Mouse (Mus musculus) lung, embryonic 14.5 days (tissue): ENCODE measurements around the gene Gm10428. TPM values are rescaled to one million over a fixed set of nuclear protein-coding genes. Genes with fewer than 3 reads are reported as not detected.
"Not testable (repeated sequence)": the region's sequence is repeated elsewhere in the genome, so short reads cannot be mapped to it uniquely, and the experiment has no call there.

ENCODE experiments used
- ATAC-seq: fragments of 200-750 bp; cut with Nextera tagmentation; 2 replicates; pipeline ENCODE4 v1.8.0; 2017; ENCODE audit warnings: mild to moderate bottlenecking, moderate TSS enrichment, moderate library complexity; ENCODE audit not compliant: insufficient read depth
- DNase-seq: peaks from one replicate; pipeline ENCODE4 v3.0.0-alpha.2; 2015
- H3K27ac ChIP-seq: fragments of 300-500 bp; sonication (generic); 2 replicates; pipeline ENCODE4 v1.5.1; 2014; ENCODE audit warnings: low read depth, mild to moderate bottlenecking, moderate library complexity
- H3K27me3 ChIP-seq: fragments of 300-500 bp; sonication (generic); 2 replicates; pipeline ENCODE4 v1.6.1; 2014; ENCODE audit warnings: low read length, control low read depth; ENCODE audit not compliant: insufficient read depth
- H3K36me3 ChIP-seq: fragments of 300-500 bp; sonication (generic); 2 replicates; pipeline ENCODE4 v1.6.1; 2014; ENCODE audit warnings: control low read depth; ENCODE audit not compliant: insufficient read depth
- H3K4me1 ChIP-seq: fragments of 300-500 bp; sonication (generic); 2 replicates; pipeline ENCODE4 v1.6.1; 2014; ENCODE audit warnings: antibody characterized with exemption, control low read depth; ENCODE audit not compliant: insufficient read depth
- H3K4me2 ChIP-seq: fragments of 300-500 bp; sonication (generic); 2 replicates; pipeline ENCODE4 v1.6.1; 2014; ENCODE audit warnings: mild to moderate bottlenecking
- H3K4me3 ChIP-seq: fragments of 300-500 bp; sonication (generic); 2 replicates; pipeline ENCODE4 v1.5.1; 2014; ENCODE audit warnings: low read depth, low read length
- H3K9ac ChIP-seq: fragments of 300-500 bp; sonication (generic); 2 replicates; pipeline ENCODE4 v1.6.1; 2014
- H3K9me3 ChIP-seq: fragments of 300-500 bp; sonication (generic); 2 replicates; pipeline ENCODE4 v1.6.1; 2016; ENCODE audit warnings: low read depth, low read length, control low read depth
- CTCF ChIP-seq: IDR thresholded peaks from 2 replicates; pipeline ENCODE4 v1.5.1; 2016; ENCODE audit warnings: antibody characterized with exemption, low read depth
- WGBS: fragments of 180-500 bp; shearing (Covaris S2); extraction: QIAGEN DNeasy Blood & Tissue Kit; methylation state at CpG from one replicate; pipeline ENCODE4 v1.1.7; 2014; 5-methylcytosine and 5-hydroxymethylcytosine counted together
- polyA plus RNA-seq: library from polyadenylated mRNA; unstranded; fragments of >200 nt; fragmentation: Nextera tagmentation; extraction: Ambion mirVana; gene quantifications from 2 replicates; pipeline ENCODE4 v1.2.1, GENCODE M21; 2014

The Gm10428 gene
- polyA plus RNA-seq, 1 experiment from 2014 or later, result not detected

DNA sequence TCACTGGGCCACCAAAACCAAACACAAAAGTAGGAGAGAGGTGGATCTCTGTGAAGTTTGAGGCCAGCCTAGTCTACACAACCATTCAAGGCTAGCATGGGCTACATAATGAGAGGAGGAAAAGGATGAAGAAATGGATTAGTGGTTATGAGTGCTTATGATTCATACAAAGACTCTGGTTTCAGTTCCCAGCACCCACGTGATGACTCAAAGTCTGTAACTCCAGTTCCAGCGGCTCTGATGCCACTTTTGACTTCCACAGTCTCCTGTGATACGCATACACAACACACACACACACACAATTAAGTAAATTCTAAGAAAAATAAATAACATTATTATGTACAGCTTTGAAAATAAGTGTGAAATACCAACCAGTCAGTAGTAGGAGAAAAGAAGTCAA, 20.2 kb upstream of the Gm10428 start:
- DNase-seq, result no peak
- H3K4me1 ChIP-seq, result no peaks in the 10 kb centered on the region
- no peaks in the 10 kb centered on the region for H3K9me3 ChIP-seq
- H3K27ac ChIP-seq, result no peak overlapping the region
- no peak for ATAC-seq
- H3K27me3 ChIP-seq, result no peaks in the 10 kb centered on the region
- H3K9ac ChIP-seq, result no peak overlapping the region
- 72% methylated on average over 3 of the region's 3 CpGs for WGBS
- no peak overlapping the region for H3K4me2 ChIP-seq
- no peak overlapping the region for H3K4me3 ChIP-seq
- TF ChIP-seq CTCF, result no peak
- H3K36me3 ChIP-seq, result no peaks in the 10 kb centered on the region

DNA sequence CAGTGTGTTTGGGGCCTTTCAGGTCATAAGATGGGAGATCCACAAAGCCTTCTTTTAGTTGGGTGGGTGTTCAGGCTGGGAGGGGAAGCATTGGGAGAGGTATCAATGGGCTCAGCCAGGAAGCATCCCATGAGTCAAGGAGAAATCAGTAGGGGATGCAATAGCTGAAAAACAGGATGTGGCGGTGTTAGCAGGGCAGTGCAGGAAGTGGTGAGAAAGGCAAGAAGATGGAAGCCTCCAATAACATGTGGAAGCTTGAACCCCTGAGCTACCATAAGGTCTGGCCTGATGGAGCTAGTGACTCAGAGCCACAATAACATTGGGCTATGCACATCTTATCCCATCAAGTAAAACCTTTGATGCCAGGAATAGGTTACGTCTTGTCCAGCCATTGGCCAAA, 11.7 kb upstream of the Gm10428 start:
- no peak for TF ChIP-seq CTCF
- Histone ChIP-seq H3K9ac (no peak overlapping the region), H3K36me3 (no peaks in the 10 kb centered on the region), H3K27me3 (peaks cover 11% of the 10 kb centered on the region), H3K4me3 (no peak overlapping the region), H3K4me2 (no peak overlapping the region), H3K9me3 (no peaks in the 10 kb centered on the region), H3K27ac (no peak overlapping the region), H3K4me1 (no peaks in the 10 kb centered on the region)
- DNase-seq (no peak), ATAC-seq (no peak)
- 94% methylated on average over 2 of the region's 2 CpGs for WGBS

DNA sequence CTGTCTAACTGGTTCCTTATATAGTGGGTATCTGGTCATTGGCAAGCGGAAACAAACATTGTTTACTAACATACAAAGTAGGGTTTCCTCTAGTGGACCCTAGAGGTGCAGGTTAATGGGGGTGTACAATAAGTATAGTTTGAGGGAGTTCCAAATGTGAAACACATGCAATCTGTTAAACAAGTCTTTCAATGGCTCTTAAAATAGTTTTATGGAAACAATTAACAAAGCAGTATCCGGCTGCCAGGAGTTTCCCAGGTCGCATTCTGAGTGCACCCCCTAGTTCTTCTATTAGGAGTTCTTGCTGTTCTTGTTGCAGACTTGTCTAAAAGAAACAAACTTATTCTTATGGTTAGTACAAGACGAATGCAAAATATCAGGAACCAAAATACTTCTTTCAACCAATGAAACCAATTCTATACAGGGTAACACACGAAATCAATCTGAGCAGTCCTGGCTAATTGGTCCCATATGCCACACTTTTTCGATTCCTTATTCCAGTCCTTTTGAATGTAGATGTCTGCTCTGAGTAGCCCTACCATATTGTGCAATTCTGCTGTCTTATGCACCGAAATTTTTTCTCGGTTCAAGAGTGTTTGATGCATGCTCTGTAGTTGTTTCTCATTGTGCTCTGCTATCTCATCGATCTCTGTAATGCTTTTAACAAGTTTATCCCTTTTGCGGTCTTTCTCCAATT, 10.5 kb upstream of the Gm10428 start:
- WGBS, result 67% methylated on average over 10 of the region's 10 CpGs
- TF ChIP-seq CTCF, result no peak
- Histone ChIP-seq H3K4me2 (no peak overlapping the region), H3K4me1 (no peaks in the 10 kb centered on the region), H3K9ac (no peak overlapping the region), H3K4me3 (no peak overlapping the region), H3K36me3 (no peaks in the 10 kb centered on the region), H3K9me3 (no peaks in the 10 kb centered on the region), H3K27ac (no peak overlapping the region), H3K27me3 (peaks cover 18% of the 10 kb centered on the region)
- DNase-seq (no peak), ATAC-seq (no peak)

DNA sequence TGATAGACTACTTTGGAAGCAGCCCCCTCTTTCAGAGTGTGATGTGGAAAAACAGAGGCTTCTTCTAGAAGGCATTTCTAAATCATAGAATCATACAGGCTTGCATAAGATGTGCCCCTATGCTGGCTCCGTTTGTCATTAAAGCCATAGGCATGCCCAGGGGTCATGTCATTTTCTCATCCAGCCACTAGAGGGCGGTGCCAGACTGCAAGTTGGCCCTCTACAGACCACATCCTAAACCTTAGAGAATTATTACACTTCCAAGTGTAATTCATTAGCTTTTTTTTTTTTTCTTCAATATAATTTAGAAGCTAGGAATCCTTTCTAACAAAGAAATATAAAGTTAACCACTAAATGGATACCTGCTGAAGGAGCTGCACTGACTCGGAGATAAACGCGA, 8.8 kb upstream of the Gm10428 start:
- Histone ChIP-seq H3K27me3 (peaks cover 26% of the 10 kb centered on the region), H3K27ac (no peak overlapping the region), H3K9me3 (no peaks in the 10 kb centered on the region), H3K4me2 (no peak overlapping the region), H3K36me3 (no peaks in the 10 kb centered on the region), H3K4me1 (no peaks in the 10 kb centered on the region), H3K9ac (no peak overlapping the region), H3K4me3 (no peak overlapping the region)
- ATAC-seq (0 out of 2 replicates have a peak, but pooled peaks have one; percentile 41), DNase-seq (peak; percentile 91)
- WGBS, result 45% methylated on average over 5 of the region's 5 CpGs
- peak; percentile 93 for TF ChIP-seq CTCF

DNA sequence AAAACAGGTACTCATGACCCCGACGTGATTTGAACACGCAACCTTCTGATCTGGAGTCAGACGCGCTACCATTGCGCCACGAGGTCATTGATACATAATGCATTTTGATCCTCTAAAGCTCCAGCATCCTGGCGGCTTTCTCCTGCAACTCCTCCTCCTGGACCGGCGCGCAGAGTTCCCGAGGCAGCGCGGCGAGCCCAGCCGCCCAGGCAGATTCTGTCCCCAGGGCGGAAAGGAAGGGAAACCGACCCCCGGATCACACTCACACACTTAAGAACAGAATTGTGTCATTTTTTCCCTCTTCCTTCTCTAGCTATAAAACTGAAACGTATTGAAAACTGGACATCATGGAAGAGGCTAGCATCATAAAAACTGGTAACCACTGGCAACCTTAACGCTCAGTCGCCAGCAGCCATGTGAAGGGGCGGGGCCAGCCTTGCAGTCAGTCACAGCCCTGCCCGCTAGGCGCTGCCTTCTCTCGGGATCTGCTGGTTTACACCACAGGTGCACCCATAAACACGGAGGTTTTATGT, 6.8 kb upstream of the Gm10428 start:
- peak; percentile 74 for DNase-seq
- peak; percentile 86 for ATAC-seq
- TF ChIP-seq CTCF, result peak; percentile 57
- H3K4me3 ChIP-seq, result peak overlapping the region; percentile 36
- H3K9ac ChIP-seq, result peak overlapping the region; percentile 28; the same call in 1 of the 2 replicates
- peak overlapping the region; percentile 65 for H3K4me2 ChIP-seq
- H3K4me1 ChIP-seq, result no peaks in the 10 kb centered on the region
- WGBS, result 2% methylated on average over 27 of the region's 27 CpGs
- no peaks in the 10 kb centered on the region for H3K36me3 ChIP-seq
- peaks cover 26% of the 10 kb centered on the region for H3K27me3 ChIP-seq
- no peaks in the 10 kb centered on the region for H3K9me3 ChIP-seq
- H3K27ac ChIP-seq, result no peak overlapping the region

DNA sequence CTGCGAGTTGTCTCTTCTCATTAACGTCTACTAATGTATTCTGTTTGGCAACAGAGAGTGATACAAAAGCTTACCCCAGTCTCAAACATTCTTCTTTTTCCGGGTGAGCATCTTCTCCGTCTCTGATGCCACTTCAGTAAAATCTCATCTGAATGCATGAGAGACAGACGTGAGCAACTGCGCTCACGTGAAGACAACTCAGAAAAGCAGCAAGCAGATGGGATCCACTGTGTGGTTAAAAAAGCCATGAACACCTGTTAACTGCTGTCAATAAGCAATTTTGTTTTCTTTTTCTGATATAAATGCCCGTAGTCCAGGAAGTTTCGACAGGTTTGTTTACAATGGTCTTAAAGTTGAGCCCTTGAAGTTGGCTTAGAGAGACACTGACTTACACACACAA, 5.7 kb upstream of the Gm10428 start:
- TF ChIP-seq CTCF, result no peak
- Histone ChIP-seq H3K9ac (no peak overlapping the region), H3K27ac (no peak overlapping the region), H3K9me3 (no peaks in the 10 kb centered on the region), H3K4me2 (no peak overlapping the region), H3K4me3 (no peak overlapping the region), H3K27me3 (peaks cover 26% of the 10 kb centered on the region), H3K36me3 (no peaks in the 10 kb centered on the region), H3K4me1 (no peaks in the 10 kb centered on the region)
- no peak for DNase-seq
- 57% methylated on average over 9 of the region's 9 CpGs for WGBS
- ATAC-seq, result no peak

DNA sequence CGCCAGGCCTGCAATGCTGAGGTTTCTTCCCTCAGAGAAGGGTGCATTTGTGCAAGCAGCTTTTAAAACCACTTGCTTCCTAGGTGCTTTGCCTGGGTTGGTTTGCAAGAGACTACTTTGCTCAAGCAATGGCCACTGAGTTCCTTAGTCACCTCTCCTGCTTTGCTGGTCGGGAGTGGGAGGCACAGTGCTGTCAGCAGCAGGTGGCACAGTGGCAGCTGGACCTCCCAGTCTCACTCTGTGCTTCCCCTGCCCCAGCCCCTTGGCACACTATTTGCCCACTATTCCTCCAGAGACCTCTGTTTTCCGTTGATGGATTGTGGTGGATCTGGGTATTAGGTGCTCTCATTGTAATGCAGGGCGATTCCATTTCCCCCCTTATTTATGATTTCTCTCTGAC, 4.8 kb upstream of the Gm10428 start:
- Histone ChIP-seq H3K9ac (no peak overlapping the region), H3K4me3 (no peak overlapping the region), H3K4me2 (no peak overlapping the region), H3K27me3 (peaks cover 26% of the 10 kb centered on the region), H3K9me3 (no peaks in the 10 kb centered on the region), H3K36me3 (no peaks in the 10 kb centered on the region), H3K27ac (no peak overlapping the region), H3K4me1 (no peaks in the 10 kb centered on the region)
- DNase-seq (no peak), ATAC-seq (no peak)
- 63% methylated on average over 4 of the region's 4 CpGs for WGBS
- TF ChIP-seq CTCF, result no peak

DNA sequence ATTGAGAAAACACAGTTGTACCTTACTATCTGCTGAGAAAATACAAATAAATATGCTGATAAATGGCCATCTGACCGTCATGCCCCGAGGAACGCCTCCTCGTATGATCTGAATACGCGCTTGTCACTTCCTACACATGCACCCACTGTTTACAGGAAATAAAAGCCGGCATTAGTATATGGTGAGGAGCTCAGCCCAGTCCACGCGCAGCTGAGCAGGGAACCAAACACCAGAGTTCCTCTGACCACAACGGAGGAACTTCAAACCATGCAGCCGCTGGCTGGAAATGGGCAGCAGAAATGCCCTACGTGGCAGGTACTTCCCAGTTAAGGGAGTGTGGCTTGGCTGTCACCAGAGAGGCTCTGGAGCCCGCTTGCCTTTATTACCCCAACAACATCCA, 3.5 kb upstream of the Gm10428 start:
- not testable (repeated sequence) for H3K4me3 ChIP-seq, H3K9ac ChIP-seq, H3K4me2 ChIP-seq, ATAC-seq, H3K4me1 ChIP-seq, H3K27ac ChIP-seq, H3K36me3 ChIP-seq, DNase-seq, H3K9me3 ChIP-seq
- 78% methylated on average over 13 of the region's 13 CpGs for WGBS
- H3K27me3 ChIP-seq, result peaks cover 26% of the 10 kb centered on the region
